Mouse (Mus musculus) kidney, adult 2 months (tissue): ENCODE data around the gene Ankrd6. TPM values are rescaled to one million over a fixed set of nuclear protein-coding genes. Genes with fewer than 3 reads are reported as not detected.

Experiments
- DNase-seq: peaks from one replicate; pipeline ENCODE4 v3.0.0; 2021
- H3K27ac ChIP-seq: fragments of 200-500 bp; 2 replicates; pipeline ENCODE4 v1.5.1; 2012; ENCODE audit warnings: low read depth, low read length, control low read depth, inconsistent platforms; ENCODE audit not compliant: insufficient read depth
- H3K27me3 ChIP-seq: fragments of 200-500 bp; replicated peaks from 2 replicates; pipeline ENCODE4 v1.6.1; 2012; ENCODE audit warnings: mild to moderate bottlenecking, moderate library complexity, low read length, inconsistent platforms; ENCODE audit not compliant: control insufficient read depth, insufficient read depth
- H3K36me3 ChIP-seq: fragments of 200-500 bp; 2 replicates; pipeline ENCODE4 v1.6.1; 2012; ENCODE audit warnings: mild to moderate bottlenecking, moderate library complexity, low read length, inconsistent platforms; ENCODE audit not compliant: control insufficient read depth, insufficient read depth
- H3K4me1 ChIP-seq: fragments of 200-500 bp; 2 replicates; pipeline ENCODE4 v1.6.1; 2011; ENCODE audit warnings: low read length; ENCODE audit not compliant: control insufficient read depth, insufficient read depth
- H3K4me3 ChIP-seq: fragments of 200-500 bp; 2 replicates; pipeline ENCODE4 v1.5.1; 2011; ENCODE audit warnings: mild to moderate bottlenecking, low read depth, low read length, control low read depth; ENCODE audit not compliant: insufficient read depth
- CTCF ChIP-seq: fragments of 200-500 bp; conservative IDR thresholded peaks from 2 replicates; pipeline ENCODE4 v1.5.1; 2011; ENCODE audit warnings: low read depth, mild to moderate bottlenecking, control low read depth, low read length, moderate library complexity, mixed read lengths; ENCODE audit not compliant: insufficient read depth, insufficient read length
- POLR2A ChIP-seq: fragments of 200-500 bp; IDR thresholded peaks from one replicate; pipeline ENCODE4 v1.6.1; 2011; ENCODE audit warnings: low read depth, low read length, control low read depth
- WGBS: fragments of 180-500 bp; shearing (Covaris S2); methylation state at CpG from one replicate; pipeline ENCODE4 v1.1.7; 2018; 5-methylcytosine and 5-hydroxymethylcytosine counted together
- polyA plus RNA-seq: library from polyadenylated mRNA; depleted of rRNA; stranded (reverse); fragments of >200 nt; gene quantifications from 2 replicates; pipeline ENCODE4 v1.2.3, GENCODE M21; 2012

Gene Ankrd6
- polyA plus RNA-seq, 1 experiment = 1.1 TPM

DNA sequence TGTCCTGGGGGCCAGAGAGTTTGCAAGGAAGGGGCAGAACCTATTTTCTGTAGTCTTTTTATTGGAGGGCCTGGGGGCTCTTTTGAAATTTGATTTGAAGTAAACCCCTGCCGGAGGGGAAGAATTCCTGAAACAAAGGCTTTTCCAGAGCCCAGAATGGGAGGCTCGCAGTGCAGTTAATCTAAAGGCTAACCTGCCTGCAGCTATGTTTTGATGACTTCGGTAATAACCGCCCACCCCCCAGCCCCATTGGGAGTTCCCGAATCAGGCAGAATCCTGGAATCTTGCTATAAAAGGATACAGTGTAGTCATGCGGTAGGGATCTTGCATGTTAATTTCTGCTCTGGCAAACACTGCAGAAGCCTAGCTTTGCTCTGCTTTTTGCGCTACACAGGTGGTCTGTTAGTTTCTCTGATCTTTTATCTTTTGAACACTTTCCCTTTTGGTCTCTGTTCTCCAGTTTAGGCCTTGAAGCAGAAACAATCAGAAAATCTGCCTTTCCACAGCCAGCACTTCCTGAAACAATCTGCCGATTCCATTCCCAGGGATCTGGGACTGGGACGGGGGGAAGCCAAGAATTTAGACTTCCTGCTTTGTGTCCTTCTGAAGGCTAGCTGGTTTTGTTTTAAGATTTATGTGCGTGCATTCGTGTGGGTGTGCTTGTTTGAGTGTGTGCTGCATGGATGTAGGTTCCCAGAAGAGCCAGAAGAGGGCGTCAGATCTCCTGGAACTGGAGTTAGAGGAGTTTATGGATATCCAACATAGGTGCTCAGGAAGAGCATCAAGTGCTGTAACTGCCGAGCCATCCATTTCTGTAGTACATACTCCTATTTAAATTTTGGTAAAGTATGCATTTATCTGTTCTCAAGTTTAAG lies 34.4 kb upstream of the Ankrd6 start:
- TF ChIP-seq POLR2A (no peak), CTCF (0 out of 2 replicates have a peak, but pooled peaks have one; percentile 14)
- Histone ChIP-seq H3K4me3 (no peak overlapping the region; the same call in 1 of the 2 replicates), H3K4me1 (no peaks in the 10 kb centered on the region; the same call in 1 of the 2 replicates), H3K27me3 (no peaks in the 10 kb centered on the region), H3K36me3 (no peaks in the 10 kb centered on the region), H3K27ac (no peak overlapping the region)
- no peak for DNase-seq
- WGBS = 54% methylated on average over 13 of the region's 13 CpGs

DNA sequence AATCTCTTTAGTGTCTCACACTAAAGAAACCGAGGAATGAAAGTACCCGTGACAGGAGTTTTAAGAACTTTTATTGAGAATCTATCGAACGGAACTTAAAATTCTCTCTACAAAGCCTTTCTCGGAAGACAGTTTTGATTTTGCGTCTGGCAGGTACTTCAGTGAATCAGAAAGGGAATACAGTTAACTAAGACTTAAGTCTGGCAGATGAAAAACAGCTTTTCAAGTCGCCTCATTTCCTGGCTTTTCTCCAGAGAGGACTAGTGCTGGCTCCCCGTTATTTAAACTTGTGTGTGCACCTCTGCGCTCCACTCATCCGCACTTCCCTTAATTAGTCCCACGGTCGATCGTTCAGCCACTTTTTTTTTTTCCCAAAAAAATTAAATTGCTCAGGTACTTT lies 33.6 kb upstream of the Ankrd6 start:
- peak; percentile 36 for DNase-seq
- no peaks in the 10 kb centered on the region for H3K27me3 ChIP-seq
- no peaks in the 10 kb centered on the region for H3K36me3 ChIP-seq
- TF ChIP-seq CTCF (no peak), POLR2A (no peak)
- peak overlapping the region; percentile 100; the same call in 1 of the 2 replicates for H3K4me3 ChIP-seq
- WGBS = 10% methylated on average over 13 of the region's 13 CpGs
- no peak overlapping the region for H3K27ac ChIP-seq
- H3K4me1 ChIP-seq = no peaks in the 10 kb centered on the region; the same call in 1 of the 2 replicates

DNA sequence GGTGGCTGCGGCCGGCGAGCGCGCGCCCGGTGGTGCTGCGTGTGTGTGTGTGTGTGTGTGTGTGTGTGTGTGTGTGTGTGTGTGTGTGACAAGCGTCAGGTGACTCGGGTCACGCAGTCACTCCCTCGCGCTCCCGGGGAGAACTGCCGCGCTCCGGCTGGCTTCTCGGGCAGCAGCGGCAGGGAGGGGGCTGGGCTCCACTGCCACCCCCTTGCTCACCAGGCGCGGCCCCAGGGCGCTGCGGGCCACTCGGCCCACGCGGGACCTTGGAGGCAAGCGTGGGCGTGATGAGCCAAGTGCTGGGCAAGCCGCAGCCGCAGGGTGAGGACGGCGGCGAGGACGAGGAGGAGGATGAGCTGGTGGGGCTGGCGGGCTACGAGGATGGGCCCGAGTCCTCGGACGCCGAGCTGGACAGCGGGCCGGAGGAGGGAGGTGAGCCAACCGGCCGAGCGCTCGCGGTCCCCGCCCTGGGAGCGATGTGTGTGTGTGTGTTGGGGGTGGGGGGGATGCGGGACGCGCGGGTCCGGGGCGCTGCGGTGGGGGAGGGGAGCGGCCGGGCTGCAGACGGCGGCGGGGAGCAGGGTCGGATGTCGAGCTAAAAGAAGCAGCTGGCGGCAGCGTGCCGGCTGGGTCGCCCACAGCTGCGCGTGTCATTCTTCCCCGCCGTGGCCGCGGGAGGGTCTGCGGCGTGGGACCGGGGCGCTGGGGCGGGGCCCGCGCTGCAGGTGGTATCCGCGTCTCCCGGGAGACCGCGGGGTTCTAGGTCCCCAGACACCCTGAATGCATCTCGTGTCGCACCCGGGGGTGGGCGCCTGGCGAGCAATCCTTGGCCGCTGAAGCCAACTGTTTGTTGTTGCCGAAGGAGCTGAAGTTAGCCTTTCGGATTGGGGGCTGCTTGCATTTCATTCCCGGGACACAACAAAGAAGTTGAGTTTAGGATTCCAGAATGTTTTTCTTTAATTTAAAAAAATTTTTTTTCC lies 32.8 kb upstream of the Ankrd6 start:
- Histone ChIP-seq H3K4me3 (peak overlapping the region; percentile 100), H3K4me1 (no peaks in the 10 kb centered on the region; the same call in 1 of the 2 replicates), H3K27ac (peak overlapping the region; percentile 98), H3K36me3 (no peaks in the 10 kb centered on the region), H3K27me3 (no peaks in the 10 kb centered on the region)
- DNase-seq = peak; percentile 85
- TF ChIP-seq POLR2A (no peak), CTCF (no peak)
- WGBS = under 1% methylated on average over 81 of the region's 94 CpGs

DNA sequence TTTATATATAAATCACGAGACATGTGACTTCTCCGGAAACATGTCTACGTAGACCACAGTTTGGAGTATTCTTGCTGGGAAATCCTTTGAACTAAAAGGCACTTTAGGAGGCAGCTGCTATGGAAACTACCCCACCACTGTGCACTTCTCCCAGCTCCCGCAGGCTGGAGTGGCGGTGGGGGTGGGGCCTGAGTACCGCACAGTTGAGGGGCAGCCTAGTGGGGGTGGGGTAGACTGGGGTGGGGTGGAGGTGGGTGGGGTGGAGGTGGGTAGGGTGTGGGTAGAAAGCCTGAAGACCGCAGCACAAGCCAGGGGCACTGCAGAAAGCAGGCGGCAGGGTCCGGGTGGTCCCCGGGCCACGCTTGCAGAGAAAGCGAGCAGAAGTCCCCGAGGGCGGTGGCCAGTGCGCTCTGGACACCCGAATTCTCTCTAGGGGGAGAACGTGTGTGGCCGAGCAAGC lies 32.1 kb upstream of the Ankrd6 start, which contains the start of gene Rragd:
Gene Rragd (plus strand): TSS at position 322 of the 460 bp plus-strand sequence.
- no peaks in the 10 kb centered on the region; the same call in 1 of the 2 replicates for H3K4me1 ChIP-seq
- peak within 1 kb of the TSS; percentile 100 for H3K4me3 ChIP-seq
- peak within 1 kb of the TSS; percentile 98 for H3K27ac ChIP-seq
- TF ChIP-seq POLR2A (no peak), CTCF (no peak)
- WGBS = 1% methylated on average over 18 of the region's 18 CpGs
- peak; percentile 47 for DNase-seq
- no peaks in the 10 kb centered on the region for H3K36me3 ChIP-seq
- no peaks in the 10 kb centered on the region for H3K27me3 ChIP-seq

DNA sequence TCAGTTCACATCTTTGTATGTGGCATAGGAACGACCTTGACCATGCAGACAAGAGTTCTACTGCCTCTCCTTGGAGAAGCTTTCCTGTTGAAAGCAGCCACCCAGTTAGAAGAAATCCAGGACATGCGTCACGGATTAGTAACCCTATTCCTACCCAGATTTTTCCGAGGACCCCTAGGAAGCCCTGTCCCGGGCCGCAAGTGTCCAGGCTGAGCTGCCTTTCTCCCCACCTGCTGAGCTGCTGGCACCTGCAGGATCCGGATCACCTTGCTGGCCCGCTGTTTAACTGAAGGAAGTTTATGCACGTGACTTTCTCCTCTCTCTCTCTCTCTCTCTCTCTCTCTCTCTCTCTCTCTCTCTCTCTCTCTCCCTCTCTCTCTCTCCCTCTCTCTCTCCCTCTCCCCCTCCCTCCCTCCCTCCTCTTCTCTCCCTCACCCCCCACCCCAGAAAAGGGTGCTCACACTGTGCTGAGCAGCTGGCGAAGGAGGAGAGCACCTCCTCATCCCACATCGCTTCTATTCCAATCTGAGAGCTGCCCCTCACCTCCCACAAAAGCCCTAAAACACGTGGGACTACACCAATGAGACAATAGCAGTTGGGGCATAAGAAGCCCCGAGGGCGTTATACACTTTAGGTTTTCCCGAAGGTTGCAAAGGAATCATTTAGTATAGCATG lies 31.5 kb upstream of the Ankrd6 start:
- H3K4me3 ChIP-seq = peak overlapping the region; percentile 100
- peak; percentile 68 for DNase-seq
- H3K27me3 ChIP-seq = no peaks in the 10 kb centered on the region
- no peaks in the 10 kb centered on the region for H3K36me3 ChIP-seq
- TF ChIP-seq POLR2A (no peak), CTCF (no peak)
- H3K4me1 ChIP-seq = no peaks in the 10 kb centered on the region; the same call in 1 of the 2 replicates
- WGBS = 4% methylated on average over 15 of the region's 15 CpGs
- H3K27ac ChIP-seq = peak overlapping the region; percentile 57; the same call in 1 of the 2 replicates

DNA sequence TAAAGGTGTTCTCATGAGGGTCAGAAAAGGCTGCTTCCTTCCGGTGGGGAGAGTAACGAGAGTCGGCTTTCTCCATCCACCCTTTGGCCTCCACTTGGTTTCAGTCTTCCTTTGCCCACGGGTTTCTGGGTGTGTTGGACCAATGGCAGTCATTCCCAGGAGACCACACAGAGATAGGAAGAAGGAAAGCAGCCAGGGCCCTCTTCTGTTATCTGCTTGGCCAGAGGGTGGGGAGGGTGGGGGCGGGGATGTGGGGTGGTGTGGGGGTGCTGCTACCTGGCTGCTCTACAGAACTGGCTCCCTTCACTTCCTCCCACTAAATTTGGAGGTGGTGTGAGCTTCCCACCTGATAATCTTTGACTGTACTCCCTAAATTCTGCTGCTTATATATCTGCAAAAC lies 31.0 kb upstream of the Ankrd6 start:
- Histone ChIP-seq H3K36me3 (no peaks in the 10 kb centered on the region), H3K27ac (peak overlapping the region; percentile 57; the same call in 1 of the 2 replicates), H3K4me3 (no peak overlapping the region), H3K4me1 (no peaks in the 10 kb centered on the region; the same call in 1 of the 2 replicates), H3K27me3 (no peaks in the 10 kb centered on the region)
- TF ChIP-seq CTCF (no peak), POLR2A (no peak)
- WGBS = 43% methylated on average over 5 of the region's 5 CpGs
- DNase-seq = no peak
